Mouse (Mus musculus): ENCODE data around the gene Mms22l. TPM values are rescaled to one million over a fixed set of nuclear protein-coding genes. Genes with fewer than 3 reads are reported as not detected.

Mms22l gene
- polyA plus RNA-seq, 1 experiment from 2014 or later = 9.1 TPM

- WGBS = 84% methylated on average over 1 of the region's 1 CpGs
- Histone ChIP-seq H3K27me3 (ENCODE audit: control insufficient read depth, insufficient read depth, low read length) (no peaks in the 10 kb centered on the region), H3K9ac (replicated peaks; ENCODE audit: low read length) (no peak overlapping the region), H3K4me3 (replicated peaks; ENCODE audit: low read depth, low read length) (no peak overlapping the region), H3K4me1 (ENCODE audit: control insufficient read depth, insufficient read depth, low read length) (no peaks in the 10 kb centered on the region), H3K36me3 (ENCODE audit: control insufficient read depth, insufficient read depth, low read length) (no peaks in the 10 kb centered on the region), H3K9me3 (ENCODE audit: control insufficient read depth, low read length) (no peaks in the 10 kb centered on the region), H3K4me2 (ENCODE audit: low read length) (no peak overlapping the region), H3K27ac (replicated peaks; ENCODE audit: low read depth, low read length) (no peak overlapping the region)
- ATAC-seq (ENCODE audit: low FRiP score, low TSS enrichment) (no peak), DNase-seq (no peak)
These were observed 102.4 kb downstream of the Mms22l start for GRCm38 (mm10) chr4:24598637-24599036.

- ATAC-seq (ENCODE audit: low FRiP score, low TSS enrichment) (no peak), DNase-seq (no peak)
- Histone ChIP-seq H3K27me3 (ENCODE audit: control insufficient read depth, insufficient read depth, low read length) (no peaks in the 10 kb centered on the region), H3K4me2 (ENCODE audit: low read length) (no peak overlapping the region), H3K4me3 (replicated peaks; ENCODE audit: low read depth, low read length) (no peak overlapping the region), H3K9me3 (ENCODE audit: control insufficient read depth, low read length) (no peaks in the 10 kb centered on the region), H3K36me3 (ENCODE audit: control insufficient read depth, insufficient read depth, low read length) (no peaks in the 10 kb centered on the region), H3K27ac (replicated peaks; ENCODE audit: low read depth, low read length) (no peak overlapping the region), H3K4me1 (ENCODE audit: control insufficient read depth, insufficient read depth, low read length) (no peaks in the 10 kb centered on the region), H3K9ac (replicated peaks; ENCODE audit: low read length) (no peak overlapping the region)
- WGBS = 86% methylated on average over 6 of the region's 6 CpGs
These were observed 105.5 kb downstream of the Mms22l start for GRCm38 (mm10) chr4:24601711-24602110.

- no peak for DNase-seq
- Histone ChIP-seq H3K4me3 (replicated peaks; ENCODE audit: low read depth, low read length) (no peak overlapping the region), H3K9ac (replicated peaks; ENCODE audit: low read length) (no peak overlapping the region), H3K36me3 (ENCODE audit: control insufficient read depth, insufficient read depth, low read length) (no peaks in the 10 kb centered on the region), H3K4me1 (ENCODE audit: control insufficient read depth, insufficient read depth, low read length) (no peaks in the 10 kb centered on the region), H3K9me3 (ENCODE audit: control insufficient read depth, low read length) (no peaks in the 10 kb centered on the region), H3K27me3 (ENCODE audit: control insufficient read depth, insufficient read depth, low read length) (no peaks in the 10 kb centered on the region), H3K27ac (replicated peaks; ENCODE audit: low read depth, low read length) (no peak overlapping the region), H3K4me2 (ENCODE audit: low read length) (no peak overlapping the region)
- 91% methylated on average over 3 of the region's 3 CpGs for WGBS
- no peak for ATAC-seq (ENCODE audit: low FRiP score, low TSS enrichment)
These were observed 112.8 kb downstream of the Mms22l start for GRCm38 (mm10) chr4:24609085-24609484.

GRCm38 (mm10) chr4:24609564-24609963, 113.3 kb downstream of the Mms22l start:
- ATAC-seq (ENCODE audit: low FRiP score, low TSS enrichment) = no peak
- no peak overlapping the region for H3K4me2 ChIP-seq (ENCODE audit: low read length)
- no peaks in the 10 kb centered on the region for H3K36me3 ChIP-seq (ENCODE audit: control insufficient read depth, insufficient read depth, low read length)
- no peak overlapping the region for H3K4me3 ChIP-seq (replicated peaks; ENCODE audit: low read depth, low read length)
- H3K9ac ChIP-seq (replicated peaks; ENCODE audit: low read length) = no peak overlapping the region
- H3K27ac ChIP-seq (replicated peaks; ENCODE audit: low read depth, low read length) = no peak overlapping the region
- H3K9me3 ChIP-seq (ENCODE audit: control insufficient read depth, low read length) = no peaks in the 10 kb centered on the region
- 100% methylated on average over 2 of the region's 2 CpGs for WGBS
- H3K4me1 ChIP-seq (ENCODE audit: control insufficient read depth, insufficient read depth, low read length) = no peaks in the 10 kb centered on the region
- no peak for DNase-seq
- no peaks in the 10 kb centered on the region for H3K27me3 ChIP-seq (ENCODE audit: control insufficient read depth, insufficient read depth, low read length)

GRCm38 (mm10) chr4:24620005-24620404, 123.8 kb downstream of the Mms22l start:
- Histone ChIP-seq H3K27me3 (ENCODE audit: control insufficient read depth, insufficient read depth, low read length) (no peaks in the 10 kb centered on the region), H3K4me2 (ENCODE audit: low read length) (no peak overlapping the region), H3K9ac (replicated peaks; ENCODE audit: low read length) (no peak overlapping the region), H3K4me3 (replicated peaks; ENCODE audit: low read depth, low read length) (no peak overlapping the region), H3K36me3 (ENCODE audit: control insufficient read depth, insufficient read depth, low read length) (no peaks in the 10 kb centered on the region), H3K27ac (replicated peaks; ENCODE audit: low read depth, low read length) (no peak overlapping the region), H3K9me3 (ENCODE audit: control insufficient read depth, low read length) (no peaks in the 10 kb centered on the region), H3K4me1 (ENCODE audit: control insufficient read depth, insufficient read depth, low read length) (no peaks in the 10 kb centered on the region)
- WGBS = 94% methylated on average over 6 of the region's 6 CpGs
- DNase-seq (no peak), ATAC-seq (ENCODE audit: low FRiP score, low TSS enrichment) (no peak)

GRCm38 (mm10) chr4:24620440-24620839, 124.2 kb downstream of the Mms22l start:
- Histone ChIP-seq H3K4me1 (ENCODE audit: control insufficient read depth, insufficient read depth, low read length) (no peaks in the 10 kb centered on the region), H3K27ac (replicated peaks; ENCODE audit: low read depth, low read length) (no peak overlapping the region), H3K4me2 (ENCODE audit: low read length) (no peak overlapping the region), H3K9me3 (ENCODE audit: control insufficient read depth, low read length) (no peaks in the 10 kb centered on the region), H3K4me3 (replicated peaks; ENCODE audit: low read depth, low read length) (no peak overlapping the region), H3K27me3 (ENCODE audit: control insufficient read depth, insufficient read depth, low read length) (no peaks in the 10 kb centered on the region), H3K36me3 (ENCODE audit: control insufficient read depth, insufficient read depth, low read length) (no peaks in the 10 kb centered on the region), H3K9ac (replicated peaks; ENCODE audit: low read length) (no peak overlapping the region)
- ATAC-seq (ENCODE audit: low FRiP score, low TSS enrichment) (no peak), DNase-seq (no peak)
- WGBS = 89% methylated on average over 5 of the region's 5 CpGs

- no peak overlapping the region for H3K4me3 ChIP-seq (replicated peaks; ENCODE audit: low read depth, low read length)
- H3K27ac ChIP-seq (replicated peaks; ENCODE audit: low read depth, low read length) = no peak overlapping the region
- H3K9ac ChIP-seq (replicated peaks; ENCODE audit: low read length) = no peak overlapping the region
- ATAC-seq (ENCODE audit: low FRiP score, low TSS enrichment) (no peak), DNase-seq (no peak)
- H3K4me2 ChIP-seq (ENCODE audit: low read length) = no peak overlapping the region
- no peaks in the 10 kb centered on the region for H3K4me1 ChIP-seq (ENCODE audit: control insufficient read depth, insufficient read depth, low read length)
- H3K27me3 ChIP-seq (ENCODE audit: control insufficient read depth, insufficient read depth, low read length) = no peaks in the 10 kb centered on the region
- no peaks in the 10 kb centered on the region for H3K9me3 ChIP-seq (ENCODE audit: control insufficient read depth, low read length)
- WGBS = 77% methylated on average over 9 of the region's 9 CpGs
- no peaks in the 10 kb centered on the region for H3K36me3 ChIP-seq (ENCODE audit: control insufficient read depth, insufficient read depth, low read length)
These were observed 125.4 kb downstream of the Mms22l start for GRCm38 (mm10) chr4:24621422-24622187.

GRCm38 (mm10) chr4:24625951-24626584, 129.8 kb downstream of the Mms22l start:
- no peak overlapping the region for H3K9ac ChIP-seq (replicated peaks; ENCODE audit: low read length)
- 85% methylated on average over 13 of the region's 13 CpGs for WGBS
- H3K4me3 ChIP-seq (replicated peaks; ENCODE audit: low read depth, low read length) = no peak overlapping the region
- no peak overlapping the region for H3K27ac ChIP-seq (replicated peaks; ENCODE audit: low read depth, low read length)
- no peaks in the 10 kb centered on the region for H3K36me3 ChIP-seq (ENCODE audit: control insufficient read depth, insufficient read depth, low read length)
- 0 out of 2 replicates have a peak, but pooled peaks have one; percentile 46 for ATAC-seq (ENCODE audit: low FRiP score, low TSS enrichment)
- DNase-seq = no peak
- no peaks in the 10 kb centered on the region for H3K27me3 ChIP-seq (ENCODE audit: control insufficient read depth, insufficient read depth, low read length)
- no peak overlapping the region for H3K4me2 ChIP-seq (ENCODE audit: low read length)
- no peaks in the 10 kb centered on the region for H3K9me3 ChIP-seq (ENCODE audit: control insufficient read depth, low read length)
- peaks cover 1% of the 10 kb centered on the region for H3K4me1 ChIP-seq (ENCODE audit: control insufficient read depth, insufficient read depth, low read length)

- H3K9me3 ChIP-seq (ENCODE audit: control insufficient read depth, low read length) = no peaks in the 10 kb centered on the region
- no peaks in the 10 kb centered on the region for H3K27me3 ChIP-seq (ENCODE audit: control insufficient read depth, insufficient read depth, low read length)
- WGBS = 80% methylated on average over 4 of the region's 4 CpGs
- H3K27ac ChIP-seq (replicated peaks; ENCODE audit: low read depth, low read length) = no peak overlapping the region
- ATAC-seq (ENCODE audit: low FRiP score, low TSS enrichment) = no peak
- no peaks in the 10 kb centered on the region for H3K36me3 ChIP-seq (ENCODE audit: control insufficient read depth, insufficient read depth, low read length)
- no peak overlapping the region for H3K4me3 ChIP-seq (replicated peaks; ENCODE audit: low read depth, low read length)
- H3K9ac ChIP-seq (replicated peaks; ENCODE audit: low read length) = no peak overlapping the region
- H3K4me1 ChIP-seq (ENCODE audit: control insufficient read depth, insufficient read depth, low read length) = peaks cover 7% of the 10 kb centered on the region
- no peak for DNase-seq
- no peak overlapping the region for H3K4me2 ChIP-seq (ENCODE audit: low read length)
These were observed 130.4 kb downstream of the Mms22l start for GRCm38 (mm10) chr4:24626686-24627085.

All from midbrain, embryonic 14.5 days (tissue).